Mouse (Mus musculus) kidney, adult 2 months (tissue): ENCODE data around the gene Ppfia3. TPM values are rescaled to one million over a fixed set of nuclear protein-coding genes. Genes with fewer than 3 reads are reported as not detected.

Experiments
- DNase-seq: peaks from one replicate; pipeline ENCODE4 v3.0.0; 2021
- H3K27ac ChIP-seq: fragments of 200-500 bp; 2 replicates; pipeline ENCODE4 v1.5.1; 2012; ENCODE audit warnings: low read depth, low read length, control low read depth, inconsistent platforms; ENCODE audit not compliant: insufficient read depth
- H3K27me3 ChIP-seq: fragments of 200-500 bp; replicated peaks from 2 replicates; pipeline ENCODE4 v1.6.1; 2012; ENCODE audit warnings: mild to moderate bottlenecking, moderate library complexity, low read length, inconsistent platforms; ENCODE audit not compliant: control insufficient read depth, insufficient read depth
- H3K36me3 ChIP-seq: fragments of 200-500 bp; 2 replicates; pipeline ENCODE4 v1.6.1; 2012; ENCODE audit warnings: mild to moderate bottlenecking, moderate library complexity, low read length, inconsistent platforms; ENCODE audit not compliant: control insufficient read depth, insufficient read depth
- H3K4me1 ChIP-seq: fragments of 200-500 bp; 2 replicates; pipeline ENCODE4 v1.6.1; 2011; ENCODE audit warnings: low read length; ENCODE audit not compliant: control insufficient read depth, insufficient read depth
- H3K4me3 ChIP-seq: fragments of 200-500 bp; 2 replicates; pipeline ENCODE4 v1.5.1; 2011; ENCODE audit warnings: mild to moderate bottlenecking, low read depth, low read length, control low read depth; ENCODE audit not compliant: insufficient read depth
- CTCF ChIP-seq: fragments of 200-500 bp; conservative IDR thresholded peaks from 2 replicates; pipeline ENCODE4 v1.5.1; 2011; ENCODE audit warnings: low read depth, mild to moderate bottlenecking, control low read depth, low read length, moderate library complexity, mixed read lengths; ENCODE audit not compliant: insufficient read depth, insufficient read length
- POLR2A ChIP-seq: fragments of 200-500 bp; IDR thresholded peaks from one replicate; pipeline ENCODE4 v1.6.1; 2011; ENCODE audit warnings: low read depth, low read length, control low read depth
- WGBS: fragments of 180-500 bp; shearing (Covaris S2); methylation state at CpG from one replicate; pipeline ENCODE4 v1.1.7; 2018; 5-methylcytosine and 5-hydroxymethylcytosine counted together
- polyA plus RNA-seq: library from polyadenylated mRNA; depleted of rRNA; stranded (reverse); fragments of >200 nt; gene quantifications from 2 replicates; pipeline ENCODE4 v1.2.3, GENCODE M21; 2012

The Ppfia3 gene
- polyA plus RNA-seq, 1 experiment, result 0.64 TPM

- no peaks in the 10 kb centered on the region for H3K27me3 ChIP-seq
- no peak overlapping the region for H3K27ac ChIP-seq
Measured at GRCm38 (mm10) chr7:45316536-45316935, 50.3 kb downstream of the Ppfia3 start.

GRCm38 (mm10) chr7:45315182-45315701 is 51.6 kb downstream of the Ppfia3 start:
- H3K27ac ChIP-seq, result no peak overlapping the region; the same call in 1 of the 2 replicates

More at GRCm38 (mm10) chr7:45316536-45316935, 50.3 kb downstream of the Ppfia3 start:
- no peak for DNase-seq
- WGBS, result 90% methylated on average over 14 of the region's 14 CpGs
- no peak overlapping the region for H3K4me3 ChIP-seq
- TF ChIP-seq POLR2A, result no peak
- no peak for TF ChIP-seq CTCF
- peaks cover 8% of the 10 kb centered on the region; the same call in 1 of the 2 replicates for H3K4me1 ChIP-seq
- H3K36me3 ChIP-seq, result no peaks in the 10 kb centered on the region

DNA sequence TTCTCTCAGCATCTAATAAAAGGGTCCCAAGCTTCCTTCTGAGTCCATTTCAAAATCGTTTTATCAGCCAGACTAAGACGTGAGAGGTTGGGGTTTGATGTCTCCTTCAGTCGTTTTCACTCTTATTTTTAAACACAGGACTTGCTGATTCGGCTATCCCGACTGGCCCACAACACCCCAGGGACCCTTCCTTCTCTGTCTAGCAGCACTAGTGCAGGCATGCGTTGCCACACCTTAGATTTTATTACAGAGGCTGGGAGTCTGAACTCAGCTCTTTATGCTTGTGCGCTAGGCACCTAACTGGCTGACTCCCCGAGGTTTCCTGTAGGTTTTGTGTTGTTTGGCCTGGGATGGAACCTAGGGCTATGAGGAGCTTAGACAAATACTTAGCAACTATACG is 53.3 kb downstream of the Ppfia3 start:
- DNase-seq, result no peak
- H3K4me1 ChIP-seq, result peaks cover 8% of the 10 kb centered on the region; the same call in 1 of the 2 replicates
- H3K27ac ChIP-seq, result no peak overlapping the region
- 41% methylated on average over 9 of the region's 9 CpGs for WGBS
- H3K4me3 ChIP-seq, result no peak overlapping the region
- H3K36me3 ChIP-seq, result no peaks in the 10 kb centered on the region
- no peaks in the 10 kb centered on the region for H3K27me3 ChIP-seq
- TF ChIP-seq POLR2A (no peak), CTCF (no peak)

More at GRCm38 (mm10) chr7:45315182-45315701, 51.6 kb downstream of the Ppfia3 start:
- DNase-seq, result peak; percentile 81
- 51% methylated on average over 10 of the region's 10 CpGs for WGBS
- Histone ChIP-seq H3K27me3 (no peaks in the 10 kb centered on the region), H3K4me3 (no peak overlapping the region), H3K4me1 (peaks cover 8% of the 10 kb centered on the region; the same call in 1 of the 2 replicates), H3K36me3 (no peaks in the 10 kb centered on the region)
- TF ChIP-seq CTCF, result no peak
- TF ChIP-seq POLR2A, result no peak

DNA sequence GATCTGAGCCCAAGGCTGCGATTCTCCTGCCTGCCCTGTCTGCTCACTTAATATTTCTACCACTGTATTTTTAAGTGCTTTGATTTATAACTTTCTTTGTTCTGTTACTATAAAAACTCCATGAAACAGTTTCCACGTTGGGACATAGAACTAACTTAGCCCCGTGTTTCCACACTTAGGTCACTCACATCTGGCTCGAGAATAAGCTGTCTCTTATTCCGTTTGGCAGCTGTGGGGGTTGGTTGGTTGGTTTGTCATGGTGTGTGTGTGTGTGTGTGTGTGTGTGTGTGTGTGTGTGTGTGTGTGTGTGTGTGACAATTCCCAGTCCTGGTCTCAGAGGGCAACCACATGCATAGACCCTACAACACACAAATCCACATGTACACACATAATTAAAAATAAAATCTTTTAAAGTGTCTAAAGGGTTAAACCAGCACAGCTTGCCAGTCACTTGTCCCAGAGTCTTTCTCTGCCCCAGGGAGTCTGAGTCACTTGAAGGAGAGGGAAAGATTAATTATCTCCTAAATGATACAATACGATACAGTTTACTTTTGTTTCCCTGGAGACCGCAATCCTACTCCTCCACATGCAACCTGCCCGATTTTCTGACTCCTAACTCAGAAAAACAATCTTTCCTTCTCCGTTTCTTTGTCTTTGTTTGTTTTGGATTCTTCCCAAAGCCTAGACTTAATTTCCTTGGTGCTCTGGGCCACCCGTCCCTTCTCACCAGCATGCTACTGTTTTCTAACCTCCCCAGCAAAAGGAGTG is 53.9 kb downstream of the Ppfia3 start:
- no peaks in the 10 kb centered on the region for H3K27me3 ChIP-seq
- DNase-seq, result peak; percentile 14
- WGBS, result 36% methylated on average over 10 of the region's 10 CpGs
- no peaks in the 10 kb centered on the region for H3K36me3 ChIP-seq
- peaks cover 8% of the 10 kb centered on the region; the same call in 1 of the 2 replicates for H3K4me1 ChIP-seq
- H3K4me3 ChIP-seq, result no peak overlapping the region
- no peak overlapping the region for H3K27ac ChIP-seq
- no peak for TF ChIP-seq CTCF
- TF ChIP-seq POLR2A, result no peak

DNA sequence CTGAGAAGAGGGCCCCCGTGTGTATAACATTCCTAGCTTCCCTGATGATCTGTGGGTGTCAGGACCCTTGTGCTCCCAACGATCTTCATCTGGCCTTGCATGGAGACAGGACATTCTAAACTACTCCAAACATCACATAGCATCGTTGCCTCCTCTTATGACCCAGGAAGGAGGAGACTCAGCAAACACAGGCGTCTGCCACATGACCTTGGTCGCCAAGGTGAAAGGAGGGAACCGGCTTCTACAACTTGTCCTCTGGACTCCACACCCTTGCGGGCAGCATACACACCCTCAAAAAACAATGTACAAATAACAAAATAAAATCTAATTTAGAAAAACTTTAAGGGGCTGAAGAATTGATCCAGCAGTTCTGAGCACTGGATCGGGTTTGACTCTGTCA is 54.8 kb downstream of the Ppfia3 start:
- Histone ChIP-seq H3K27ac (no peak overlapping the region), H3K4me3 (no peak overlapping the region), H3K27me3 (no peaks in the 10 kb centered on the region), H3K4me1 (peaks cover 8% of the 10 kb centered on the region; the same call in 1 of the 2 replicates), H3K36me3 (no peaks in the 10 kb centered on the region)
- no peak for TF ChIP-seq POLR2A
- no peak for TF ChIP-seq CTCF
- peak; percentile 27 for DNase-seq
- 42% methylated on average over 8 of the region's 8 CpGs for WGBS

GRCm38 (mm10) chr7:45309455-45309854 is 57.4 kb downstream of the Ppfia3 start:
- no peak overlapping the region for H3K27ac ChIP-seq
- H3K36me3 ChIP-seq, result no peaks in the 10 kb centered on the region
- 23% methylated on average over 9 of the region's 9 CpGs for WGBS
- TF ChIP-seq CTCF (peak; percentile 71), POLR2A (no peak)
- peak; percentile 55 for DNase-seq
- H3K4me3 ChIP-seq, result no peak overlapping the region
- H3K27me3 ChIP-seq, result no peaks in the 10 kb centered on the region
- no peaks in the 10 kb centered on the region for H3K4me1 ChIP-seq

DNA sequence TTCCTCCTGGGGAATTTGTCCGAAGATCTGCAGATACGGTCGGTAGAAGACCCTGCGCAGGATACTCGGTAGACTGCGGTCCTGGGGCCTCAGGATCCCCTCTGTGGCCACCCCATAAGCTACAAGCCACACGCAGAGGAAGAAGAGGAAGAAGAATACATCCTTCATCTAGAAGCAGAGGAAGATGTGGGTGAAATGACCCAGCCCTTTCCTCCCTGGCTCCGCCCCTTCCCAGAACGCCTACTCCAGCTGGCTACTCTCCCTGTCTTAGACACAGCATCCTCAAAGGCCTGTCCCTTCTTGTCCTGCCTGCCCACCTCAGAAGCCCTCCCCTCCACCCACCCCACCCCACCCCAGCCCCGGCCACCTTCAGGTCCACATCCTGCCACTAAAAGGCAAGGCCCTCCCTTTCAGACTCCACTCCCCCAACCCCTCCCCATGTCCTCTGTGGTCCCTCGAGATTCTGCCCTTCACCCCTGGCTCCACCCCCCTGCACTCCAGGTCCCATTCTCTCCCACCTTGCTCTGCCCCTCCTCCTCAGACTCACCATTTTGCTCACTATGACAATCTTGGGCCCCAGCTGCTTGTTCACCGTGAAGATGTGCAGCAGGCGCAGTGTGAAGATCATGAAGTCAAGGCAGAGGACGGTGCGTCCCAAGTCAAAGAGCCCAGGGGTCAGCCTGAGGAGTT is 58.1 kb downstream of the Ppfia3 start:
- Histone ChIP-seq H3K36me3 (no peaks in the 10 kb centered on the region), H3K4me3 (no peak overlapping the region), H3K27ac (no peak overlapping the region), H3K27me3 (no peaks in the 10 kb centered on the region), H3K4me1 (no peaks in the 10 kb centered on the region)
- DNase-seq, result peak; percentile 33
- WGBS, result 77% methylated on average over 15 of the region's 15 CpGs
- TF ChIP-seq POLR2A, result no peak
- no peak for TF ChIP-seq CTCF
